Mouse (Mus musculus) frontal cortex, postnatal 10 days (tissue): ENCODE measurements around the gene Kmt2d.
"Not testable (repeated sequence)": the region's sequence is repeated elsewhere in the genome, so short reads cannot be mapped to it uniquely, and the experiment has no call there.

Experiments used
- DNase-seq, 2 experiments: peaks; one replicate each; pipeline ENCODE4 v3.0.0; 2022; ENCODE audit warnings: low spot score in 2 of 2, mixed read lengths in 1 of 2

Gene Kmt2d

GRCm38 (mm10) chr15:98832161-98833058 lies 38.6 kb downstream of the Kmt2d start:
- DNase-seq = no peak

GRCm38 (mm10) chr15:98831684-98832035 lies 39.3 kb downstream of the Kmt2d start:
- no peak for DNase-seq

- DNase-seq = peak; percentile 92 to 94
Measured at GRCm38 (mm10) chr15:98830736-98831683, 40.0 kb downstream of the Kmt2d start, which contains the start of gene Prkag1. Prkag1 (minus strand) TSS chr15:98831521.

DNA sequence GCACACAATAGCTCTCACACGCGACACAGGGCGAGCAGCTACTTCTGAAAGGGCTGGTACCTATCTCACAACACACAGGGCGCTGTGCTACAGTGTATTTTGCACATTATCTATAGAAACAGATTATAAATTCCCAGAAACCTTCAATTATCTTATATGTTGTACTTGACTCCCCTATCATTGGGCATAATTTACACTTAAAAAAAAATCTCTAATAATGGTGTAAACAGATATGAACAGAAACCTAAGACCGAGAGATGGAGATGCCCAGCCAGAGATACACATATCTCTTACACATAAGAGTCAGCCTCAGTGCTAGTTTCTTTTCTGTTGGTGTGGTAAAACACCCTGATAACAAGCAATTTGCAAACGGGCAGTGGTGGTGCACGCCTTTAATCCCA lies 43.4 kb downstream of the Kmt2d start:
- DNase-seq = no peak

DNA sequence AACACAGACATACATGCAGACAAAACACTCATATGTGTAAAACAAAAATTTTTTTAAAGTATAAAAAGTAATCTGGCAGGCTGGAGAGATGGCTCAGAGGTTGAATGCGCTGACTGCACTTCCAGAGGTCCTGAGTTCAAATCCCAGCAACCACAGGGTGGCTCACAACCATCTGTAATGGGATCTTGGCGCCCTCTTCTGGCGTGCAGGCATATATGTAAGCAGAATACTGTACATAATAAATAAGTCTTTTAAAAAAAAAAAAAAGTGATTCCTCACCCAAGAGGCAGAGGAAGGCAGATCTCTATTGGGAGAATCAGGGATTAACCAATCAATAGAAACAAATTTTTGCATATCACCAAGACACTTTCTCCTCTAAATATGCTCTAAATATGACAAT lies 47.6 kb downstream of the Kmt2d start:
- DNase-seq = no peak

GRCm38 (mm10) chr15:98822147-98822546 lies 48.9 kb downstream of the Kmt2d start:
- no peak for DNase-seq

- DNase-seq = no peak
Measured at GRCm38 (mm10) chr15:98821403-98821802, 49.6 kb downstream of the Kmt2d start.

DNA sequence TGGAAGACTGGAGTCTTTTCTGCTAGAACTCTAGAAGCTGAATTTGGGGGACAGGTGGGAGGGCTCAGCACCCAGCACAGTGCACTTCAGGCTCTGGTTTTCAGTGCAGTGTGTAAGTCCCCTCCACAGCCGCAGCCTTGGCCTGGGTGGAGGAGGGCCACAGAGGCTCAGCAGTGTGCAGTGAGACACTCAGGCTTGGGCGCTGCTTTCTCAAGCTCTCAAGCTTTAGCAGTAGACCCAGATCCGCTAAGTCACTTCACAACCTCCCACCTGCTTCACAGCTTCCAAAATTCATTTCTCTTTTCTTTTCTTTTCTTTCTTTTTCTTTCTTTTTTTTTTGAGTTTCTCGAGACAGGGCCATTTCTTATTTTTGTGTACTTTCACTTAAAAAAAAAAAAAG lies 50.1 kb downstream of the Kmt2d start:
- no peak for DNase-seq

GRCm38 (mm10) chr15:98818171-98818570 lies 52.8 kb downstream of the Kmt2d start:
- no peak for DNase-seq

DNA sequence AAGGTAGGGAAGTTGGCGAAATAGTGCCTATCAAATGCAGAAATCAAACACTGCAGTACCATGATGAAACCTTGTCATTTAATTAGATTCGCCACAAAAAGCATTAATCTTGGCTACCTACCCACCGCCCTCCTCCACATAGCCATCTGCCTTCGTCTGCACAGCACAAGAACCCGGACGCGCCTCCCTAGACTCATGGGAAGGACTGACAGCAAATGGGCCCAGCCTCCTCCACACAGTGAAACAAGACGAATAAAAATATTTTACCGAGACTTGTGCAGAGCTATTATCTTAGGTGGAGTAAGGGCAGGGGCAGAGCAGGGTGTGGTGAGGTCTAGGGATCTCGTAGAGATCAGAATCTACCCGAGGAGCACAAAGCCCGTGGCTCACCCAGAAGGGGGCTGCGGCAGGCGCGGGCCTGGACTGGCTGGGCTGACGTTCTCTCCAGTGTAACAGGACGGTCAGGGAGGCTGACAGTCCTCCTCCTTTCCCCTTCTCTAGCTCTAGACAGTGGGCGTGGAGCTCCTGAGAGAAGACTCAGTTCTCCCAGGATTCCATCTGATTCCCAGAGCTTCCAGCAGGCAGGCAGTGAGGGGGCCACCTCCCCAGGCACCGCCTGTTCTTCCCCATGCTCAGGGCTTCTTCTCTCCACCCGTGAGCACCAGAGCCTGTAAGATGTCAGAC lies 58.1 kb downstream of the Kmt2d start:
- no peak for DNase-seq

DNA sequence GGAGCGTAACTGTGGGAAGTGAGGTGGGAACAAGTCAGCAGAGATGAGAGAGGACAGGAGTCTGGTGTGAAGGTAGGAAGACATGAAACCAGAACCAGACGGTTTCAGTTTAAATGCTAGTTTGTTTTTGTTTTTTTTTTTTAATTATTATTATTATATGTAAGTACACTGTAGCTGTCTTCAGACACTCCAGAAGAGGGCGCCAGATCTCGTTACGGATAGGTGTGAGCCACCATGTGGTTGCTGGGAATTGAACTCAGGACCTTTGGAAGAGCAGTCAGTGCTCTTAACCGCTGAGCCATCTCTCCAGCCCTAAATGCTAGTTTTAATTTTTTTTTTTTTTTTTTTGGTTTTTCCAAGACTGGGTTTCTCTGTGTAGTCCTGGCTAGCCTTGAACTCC lies 60.8 kb downstream of the Kmt2d start:
- DNase-seq = not testable (repeated sequence)

DNA sequence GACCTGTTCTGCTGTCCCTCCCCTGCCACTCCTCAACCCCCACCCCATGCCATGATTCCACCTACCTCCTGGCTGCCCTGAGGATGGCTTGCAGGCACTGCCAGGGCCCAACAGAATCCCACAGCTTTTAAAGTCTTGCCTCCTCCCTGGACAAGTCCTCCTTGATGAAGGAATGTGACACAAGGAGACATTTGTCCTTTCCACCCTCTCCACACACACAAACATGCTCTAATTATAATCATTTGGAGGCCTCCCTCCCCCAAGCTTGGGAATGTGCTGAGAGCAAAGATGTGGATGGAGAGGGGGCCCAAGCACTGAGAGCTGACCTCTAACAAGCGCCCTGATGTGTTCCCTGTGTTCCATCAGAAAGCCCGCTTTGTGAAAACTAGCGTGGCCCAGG lies 61.6 kb downstream of the Kmt2d start, which contains the start of gene Ddn:
Ddn (minus strand) TSS at position 101 of the 400 bp plus-strand sequence.
- no peak for DNase-seq

- DNase-seq = peak; percentile 69 to 83
Measured at GRCm38 (mm10) chr15:98808651-98809134, 62.3 kb downstream of the Kmt2d start.

DNA sequence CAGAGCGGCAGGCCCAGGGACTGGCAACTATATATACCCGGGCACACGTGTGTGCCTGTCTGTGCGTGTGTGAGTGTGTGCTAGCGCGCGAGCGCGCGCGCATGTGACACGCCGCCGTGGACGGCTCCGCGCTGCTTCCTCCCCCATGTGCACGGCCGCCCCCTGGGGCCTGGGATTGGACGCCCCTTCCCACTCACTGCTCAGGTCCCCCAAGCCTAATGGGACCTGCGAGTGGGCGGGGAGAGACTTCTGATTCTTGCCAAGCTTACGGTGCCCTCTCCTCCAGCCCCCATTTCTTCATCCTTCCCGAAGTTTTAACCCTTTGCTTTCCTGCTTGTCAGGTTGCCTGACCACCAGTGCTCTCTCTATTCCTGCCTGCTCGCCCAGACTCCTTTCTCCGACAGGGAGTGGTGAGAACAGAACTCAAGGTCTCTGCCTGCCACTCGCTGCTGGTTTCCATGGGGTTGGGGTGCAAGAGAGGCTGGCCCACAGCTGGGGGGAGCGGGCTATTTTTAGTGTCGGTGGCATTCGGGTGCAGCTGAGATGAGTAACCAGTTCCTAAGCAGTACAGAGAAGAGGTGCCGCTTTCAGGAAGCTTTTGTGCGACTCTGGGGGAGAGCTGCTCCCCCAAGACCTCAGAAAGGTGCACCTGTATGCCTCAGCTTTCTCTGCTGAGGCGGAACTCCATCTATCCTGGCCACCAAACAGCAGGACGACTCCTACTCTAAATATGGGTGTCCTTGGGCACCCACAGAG lies 62.9 kb downstream of the Kmt2d start:
- DNase-seq = peak; percentile 80 to 84

DNA sequence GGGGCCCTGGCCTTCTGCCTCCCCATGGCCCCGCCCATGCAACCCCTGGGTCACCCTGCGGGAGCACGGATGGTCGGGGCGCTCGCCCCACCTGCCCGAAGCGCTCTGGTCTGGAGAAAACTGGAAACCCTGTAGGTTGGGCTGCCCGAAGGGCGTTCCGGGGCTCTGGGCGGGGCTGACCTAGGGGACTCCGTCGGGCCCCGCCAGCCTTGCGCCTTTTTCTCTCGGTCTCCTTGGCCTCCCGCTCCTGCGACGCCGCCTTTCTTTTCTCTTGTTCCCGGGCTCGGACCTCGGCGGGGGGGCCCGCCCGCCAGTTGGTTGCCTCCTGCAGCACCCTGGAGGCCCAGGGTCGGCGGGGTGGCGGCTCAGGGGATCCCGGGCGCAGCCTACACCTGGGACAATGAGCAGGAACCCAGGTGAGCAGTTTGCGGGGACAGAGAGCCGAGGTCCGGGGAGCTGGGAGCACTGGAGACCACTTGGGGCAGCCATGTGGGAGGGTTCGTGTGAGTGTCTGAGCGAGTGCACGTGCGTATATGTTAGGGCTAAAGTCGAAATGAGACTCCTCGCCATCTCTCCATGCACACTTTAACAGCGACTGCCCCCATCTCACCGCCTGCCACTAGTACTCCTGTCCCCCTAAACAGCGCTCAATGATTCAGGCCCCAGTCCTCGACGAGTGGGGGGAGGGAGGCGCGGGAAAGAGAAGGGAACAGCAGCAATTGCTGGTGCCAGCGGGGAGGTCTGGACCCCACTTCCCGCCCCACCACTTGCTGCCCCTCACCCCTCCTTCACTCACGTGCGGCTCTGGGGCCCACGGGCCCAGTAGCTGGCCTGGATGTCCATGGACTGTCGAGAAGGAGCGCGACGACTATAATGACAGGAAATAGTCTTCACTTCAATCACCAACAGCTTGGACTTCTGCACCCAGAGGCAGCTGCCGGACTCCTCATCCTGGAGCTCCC lies 63.9 kb downstream of the Kmt2d start:
- DNase-seq = no peak

DNA sequence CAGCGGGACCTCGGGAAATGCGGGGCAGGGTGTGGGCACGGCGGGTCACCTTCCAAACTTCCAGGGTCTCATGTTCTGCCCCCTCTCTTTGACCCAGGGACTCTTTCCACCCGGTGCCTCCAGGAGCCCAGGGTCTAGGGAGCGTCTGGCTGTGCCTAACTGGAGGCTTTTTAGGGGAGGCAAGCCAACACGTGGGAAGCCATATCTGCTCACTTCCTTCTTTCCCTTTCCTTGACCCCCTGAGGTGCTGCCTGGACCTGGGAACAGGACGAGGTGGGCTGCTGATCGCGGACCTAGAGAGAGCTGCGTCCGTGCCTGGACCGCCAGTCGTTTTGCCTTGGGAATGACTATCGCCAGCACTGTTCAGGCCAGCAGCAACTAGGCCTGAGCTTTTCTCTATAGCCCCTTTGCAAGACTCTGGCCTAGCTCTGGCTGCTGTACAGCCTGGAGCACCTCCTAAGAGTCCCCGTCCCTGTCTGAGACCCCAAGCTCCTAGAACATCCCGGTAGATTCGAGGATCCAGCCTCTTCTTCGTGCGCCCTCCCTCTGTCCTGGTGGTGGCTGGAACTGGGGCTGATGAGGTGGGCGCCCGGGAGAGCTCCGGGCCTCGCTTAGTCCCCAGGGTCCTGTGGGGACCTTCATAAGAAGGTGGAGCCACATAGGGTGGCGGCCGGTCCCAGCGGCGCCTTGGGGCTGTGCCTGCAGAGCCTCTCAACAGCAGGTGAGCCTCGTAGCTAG lies 64.8 kb downstream of the Kmt2d start:
- DNase-seq = no peak

DNA sequence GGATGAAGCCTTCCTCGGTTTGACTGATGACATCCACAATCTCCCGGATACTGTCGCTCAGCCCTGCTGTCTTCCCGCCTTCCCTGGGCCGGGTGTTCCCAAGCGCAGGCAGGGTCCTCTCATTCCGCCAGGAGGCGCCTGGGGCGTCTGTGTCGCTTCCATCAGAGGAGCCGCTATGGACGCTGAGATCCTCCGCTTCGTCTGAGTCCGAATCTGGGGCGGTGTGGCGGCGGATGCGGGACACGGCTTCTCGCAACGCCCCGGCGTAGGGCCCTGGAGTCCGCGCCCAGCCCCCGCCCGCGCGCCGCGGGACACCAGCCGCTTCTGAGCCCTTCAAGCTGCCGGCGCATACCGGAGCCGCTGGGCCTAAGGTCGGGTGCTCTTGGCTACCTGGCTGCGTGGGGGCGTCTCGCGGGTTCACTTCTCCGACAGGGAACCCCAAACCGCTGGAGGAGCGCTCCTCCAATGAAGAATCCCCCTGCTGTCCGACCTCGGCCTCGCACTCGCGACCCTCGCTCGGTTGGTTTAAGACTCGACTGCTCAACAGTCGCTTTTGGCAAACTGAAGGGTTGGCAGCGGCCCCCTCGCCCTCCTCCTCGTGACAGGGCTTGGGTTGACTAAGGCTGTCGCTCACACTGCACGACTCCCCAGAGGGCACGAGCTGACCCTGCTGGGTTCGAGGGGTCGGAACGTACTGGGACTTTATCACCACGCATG lies 65.5 kb downstream of the Kmt2d start:
- peak in 1 of 2 experiments; percentile 76 for DNase-seq

DNA sequence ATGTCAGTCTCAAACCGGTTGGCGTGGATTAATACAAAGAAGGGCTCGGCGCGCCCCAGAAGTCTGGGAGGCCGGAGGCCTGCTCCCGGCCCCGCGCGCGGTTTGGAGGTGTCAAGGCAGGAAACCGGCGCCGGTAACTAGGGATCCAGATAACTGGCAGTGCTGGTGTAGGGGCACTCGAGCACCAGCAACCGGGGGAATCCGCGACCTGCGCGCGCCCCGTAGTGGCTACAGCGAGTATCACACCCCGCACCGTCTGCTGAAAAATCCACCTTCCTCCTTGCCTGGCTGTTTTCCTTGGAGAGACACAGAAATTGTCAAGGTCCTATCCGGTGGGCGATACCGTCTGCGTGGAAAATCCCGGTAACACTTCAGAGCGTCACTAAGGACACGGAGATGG lies 67.0 kb downstream of the Kmt2d start:
- DNase-seq = peak; percentile 76 to 85
